Mouse (Mus musculus): ENCODE measurements around the gene Gtdc1. TPM values are rescaled to one million over a fixed set of nuclear protein-coding genes. Genes with fewer than 3 reads are reported as not detected.

Gtdc1 gene
- polyA plus RNA-seq, 1 experiment from 2014 or later: 13.0 TPM

GRCm38 (mm10) chr2:44526110-44527032 is 401.1 kb downstream of the Gtdc1 start:
- Histone ChIP-seq H3K27ac (replicated peaks in 1 of 2; ENCODE audit: control insufficient read depth in 1 of 2, insufficient read depth in 1 of 2, low read depth in 2 of 2, low read length in 2 of 2) (no peak overlapping the region), H3K27me3 (ENCODE audit: control insufficient read depth, insufficient read depth, low read length) (no peaks in the 10 kb centered on the region), H3K9ac (ENCODE audit: low read length) (no peak overlapping the region), H3K9me3 (ENCODE audit: control insufficient read depth, low read length) (no peaks in the 10 kb centered on the region), H3K36me3 (ENCODE audit: control insufficient read depth, insufficient read depth, low read length) (no peaks in the 10 kb centered on the region), H3K4me3 (ENCODE audit: control insufficient read depth in 1 of 2, insufficient read depth in 1 of 2, low read depth in 1 of 2, low read length in 2 of 2) (no peak overlapping the region), H3K4me1 (ENCODE audit: control insufficient read depth in 2 of 2, insufficient read depth in 2 of 2, low read length in 2 of 2) (peaks cover 0 to 4% of the 10 kb centered on the region in 2 experiments; a peak in 1 of 4 replicates), H3K4me2 (ENCODE audit: low read length) (no peak overlapping the region)
- WGBS: 29% methylated on average over 6 of the region's 6 CpGs
- ATAC-seq (ENCODE audit: insufficient number of reproducible peaks, insufficient read depth, low FRiP score, low read depth): no peak

- H3K36me3 ChIP-seq (ENCODE audit: control insufficient read depth, insufficient read depth, low read length): no peaks in the 10 kb centered on the region
- H3K4me1 ChIP-seq (ENCODE audit: control insufficient read depth in 2 of 2, insufficient read depth in 2 of 2, low read length in 2 of 2): peaks cover 0 to 4% of the 10 kb centered on the region in 2 experiments; a peak in 1 of 4 replicates
- H3K9me3 ChIP-seq (ENCODE audit: control insufficient read depth, low read length): no peaks in the 10 kb centered on the region
- WGBS: 67% methylated on average over 5 of the region's 5 CpGs
- H3K27ac ChIP-seq (replicated peaks in 1 of 2; ENCODE audit: control insufficient read depth in 1 of 2, insufficient read depth in 1 of 2, low read depth in 2 of 2, low read length in 2 of 2): no peak overlapping the region
- H3K4me2 ChIP-seq (ENCODE audit: low read length): no peak overlapping the region
- H3K27me3 ChIP-seq (ENCODE audit: control insufficient read depth, insufficient read depth, low read length): no peaks in the 10 kb centered on the region
- no peak overlapping the region for H3K9ac ChIP-seq (ENCODE audit: low read length)
- ATAC-seq (ENCODE audit: insufficient number of reproducible peaks, insufficient read depth, low FRiP score, low read depth): no peak
- no peak overlapping the region for H3K4me3 ChIP-seq (ENCODE audit: control insufficient read depth in 1 of 2, insufficient read depth in 1 of 2, low read depth in 1 of 2, low read length in 2 of 2)
Observed at GRCm38 (mm10) chr2:44525187-44525919, 402.1 kb downstream of the Gtdc1 start.

- H3K4me3 ChIP-seq (ENCODE audit: control insufficient read depth in 1 of 2, insufficient read depth in 1 of 2, low read depth in 1 of 2, low read length in 2 of 2): no peak overlapping the region
- no peak overlapping the region for H3K27ac ChIP-seq (replicated peaks in 1 of 2; ENCODE audit: control insufficient read depth in 1 of 2, insufficient read depth in 1 of 2, low read depth in 2 of 2, low read length in 2 of 2)
- no peak overlapping the region for H3K9ac ChIP-seq (ENCODE audit: low read length)
- H3K27me3 ChIP-seq (ENCODE audit: control insufficient read depth, insufficient read depth, low read length): no peaks in the 10 kb centered on the region
- no peaks in the 10 kb centered on the region for H3K36me3 ChIP-seq (ENCODE audit: control insufficient read depth, insufficient read depth, low read length)
- no peak overlapping the region for H3K4me2 ChIP-seq (ENCODE audit: low read length)
- no peaks in the 10 kb centered on the region for H3K9me3 ChIP-seq (ENCODE audit: control insufficient read depth, low read length)
- H3K4me1 ChIP-seq (ENCODE audit: control insufficient read depth in 2 of 2, insufficient read depth in 2 of 2, low read length in 2 of 2): peaks cover 0 to 4% of the 10 kb centered on the region in 2 experiments; a peak in 1 of 4 replicates
- 70% methylated on average over 3 of the region's 3 CpGs for WGBS
- no peak for ATAC-seq (ENCODE audit: insufficient number of reproducible peaks, insufficient read depth, low FRiP score, low read depth)
Observed at GRCm38 (mm10) chr2:44519236-44519635, 408.2 kb downstream of the Gtdc1 start.

- WGBS: 75% methylated on average over 4 of the region's 4 CpGs
- Histone ChIP-seq H3K36me3 (ENCODE audit: control insufficient read depth, insufficient read depth, low read length) (no peaks in the 10 kb centered on the region), H3K4me2 (ENCODE audit: low read length) (peak overlapping the region; percentile 13; the same call in 1 of the 2 replicates), H3K9me3 (ENCODE audit: control insufficient read depth, low read length) (no peaks in the 10 kb centered on the region), H3K9ac (ENCODE audit: low read length) (no peak overlapping the region), H3K4me1 (ENCODE audit: control insufficient read depth in 2 of 2, insufficient read depth in 2 of 2, low read length in 2 of 2) (peaks cover 0 to 4% of the 10 kb centered on the region in 2 experiments; a peak in 1 of 4 replicates), H3K4me3 (ENCODE audit: control insufficient read depth in 1 of 2, insufficient read depth in 1 of 2, low read depth in 1 of 2, low read length in 2 of 2) (no peak overlapping the region), H3K27me3 (ENCODE audit: control insufficient read depth, insufficient read depth, low read length) (no peaks in the 10 kb centered on the region), H3K27ac (replicated peaks in 1 of 2; ENCODE audit: control insufficient read depth in 1 of 2, insufficient read depth in 1 of 2, low read depth in 2 of 2, low read length in 2 of 2) (no peak overlapping the region)
- ATAC-seq (ENCODE audit: insufficient number of reproducible peaks, insufficient read depth, low FRiP score, low read depth): no peak
Observed at GRCm38 (mm10) chr2:44518085-44518484, 409.4 kb downstream of the Gtdc1 start.

Other genes starting within 250 kb of the Gtdc1 start
- 22.0 and 22.2 TPM in 2 replicates for gene Zeb2, start 189.7 kb upstream of the Gtdc1 start, polyA plus RNA-seq (2014; fragmentation: Nextera tagmentation; extraction: Ambion mirVana)